Mouse (Mus musculus) CD4-positive helper T cell, adult 2 months (primary cell): ENCODE measurements around the gene Vac14.

Source experiments
- DNase-seq: peaks from one replicate; pipeline ENCODE4 v3.0.0-alpha.2; 2012; ENCODE audit warnings: low read depth, missing footprints, low spot score

Gene Vac14

GRCm38 (mm10) chr8:110687726-110688125 is 69.3 kb downstream of the Vac14 start:
- DNase-seq = no peak

- DNase-seq = no peak
Measured at GRCm38 (mm10) chr8:110689961-110690360, 71.6 kb downstream of the Vac14 start.

GRCm38 (mm10) chr8:110694226-110694625 is 75.8 kb downstream of the Vac14 start:
- DNase-seq = no peak

- no peak for DNase-seq
Measured at GRCm38 (mm10) chr8:110694826-110695225, 76.4 kb downstream of the Vac14 start.

- no peak for DNase-seq
Measured at GRCm38 (mm10) chr8:110695431-110695830, 77.0 kb downstream of the Vac14 start.

- no peak for DNase-seq
Measured at GRCm38 (mm10) chr8:110696051-110696450, 77.7 kb downstream of the Vac14 start.

GRCm38 (mm10) chr8:110697571-110697970 is 79.2 kb downstream of the Vac14 start:
- DNase-seq = no peak

- DNase-seq = no peak
Measured at GRCm38 (mm10) chr8:110698098-110698497, 79.7 kb downstream of the Vac14 start.

GRCm38 (mm10) chr8:110699501-110699900 is 81.1 kb downstream of the Vac14 start:
- DNase-seq = no peak

- DNase-seq = no peak
Measured at GRCm38 (mm10) chr8:110700561-110700960, 82.2 kb downstream of the Vac14 start.

GRCm38 (mm10) chr8:110702636-110703459 is 84.5 kb downstream of the Vac14 start:
- DNase-seq = no peak

- no peak for DNase-seq
Measured at GRCm38 (mm10) chr8:110703460-110704061, 85.2 kb downstream of the Vac14 start.

GRCm38 (mm10) chr8:110704103-110704502 is 85.7 kb downstream of the Vac14 start:
- no peak for DNase-seq

- no peak for DNase-seq
Measured at GRCm38 (mm10) chr8:110705391-110706287, 87.3 kb downstream of the Vac14 start.

GRCm38 (mm10) chr8:110706288-110706870 is 88.0 kb downstream of the Vac14 start:
- no peak for DNase-seq

- no peak for DNase-seq
Measured at GRCm38 (mm10) chr8:110708429-110708828, 90.0 kb downstream of the Vac14 start.

GRCm38 (mm10) chr8:110710593-110710992 is 92.2 kb downstream of the Vac14 start:
- no peak for DNase-seq

- no peak for DNase-seq
Measured at GRCm38 (mm10) chr8:110711271-110711934, 93.0 kb downstream of the Vac14 start.

GRCm38 (mm10) chr8:110713073-110713472 is 94.7 kb downstream of the Vac14 start:
- no peak for DNase-seq

GRCm38 (mm10) chr8:110714827-110715519 is 96.6 kb downstream of the Vac14 start:
- DNase-seq = no peak

GRCm38 (mm10) chr8:110716075-110716474 is 97.7 kb downstream of the Vac14 start:
- DNase-seq = no peak
